Mouse (Mus musculus) MEL (cell line): ENCODE measurements around the gene Fkbp8. TPM values are rescaled to one million over a fixed set of nuclear protein-coding genes. Genes with fewer than 3 reads are reported as not detected.

Source experiments
- DNase-seq: peaks from one replicate; pipeline ENCODE4 v3.0.0; 2011; ENCODE audit warnings: low read depth, low spot score
- H3K27ac ChIP-seq: 2 replicates; pipeline ENCODE4 v1.5.1; 2012; ENCODE audit warnings: low read depth, mild to moderate bottlenecking, control low read depth, low read length, moderate library complexity; ENCODE audit not compliant: control insufficient read depth
- H3K27me3 ChIP-seq, 2 experiments: fragments of 150-350 bp in 1 of 2; sonication (generic) in 1 of 2; 2 replicates each; pipeline ENCODE4 v1.6.1; 2012; ENCODE audit warnings: low read length in 2 of 2, mild to moderate bottlenecking in 2 of 2, improper control_type of control experiment in 1 of 2, moderate library complexity in 1 of 2; ENCODE audit not compliant: insufficient read depth in 2 of 2, control insufficient read depth in 1 of 2
- H3K36me3 ChIP-seq, 2 experiments: 2 replicates each; pipeline ENCODE4 v1.6.1; 2012 to 2014; ENCODE audit warnings: low read length in 2 of 2, improper control_type of control experiment in 1 of 2, inconsistent platforms in 1 of 2, mild to moderate bottlenecking in 1 of 2; ENCODE audit not compliant: insufficient read depth in 2 of 2, control insufficient read depth in 1 of 2
- H3K4me1 ChIP-seq, 2 experiments: fragments of 150-350 bp in 1 of 2; sonication (generic) in 1 of 2; 2 replicates each; pipeline ENCODE4 v1.6.1; 2012; ENCODE audit warnings: low read length in 2 of 2, improper control_type of control experiment in 1 of 2, mild to moderate bottlenecking in 1 of 2; ENCODE audit not compliant: insufficient read depth in 2 of 2, control insufficient read depth in 1 of 2
- H3K4me3 ChIP-seq, 2 experiments: fragments of 150-350 bp in 1 of 2; sonication (generic) in 1 of 2; 2 replicates each; pipeline ENCODE4 v1.5.1; 2012; ENCODE audit warnings: low read depth in 2 of 2, low read length in 2 of 2, mild to moderate bottlenecking in 2 of 2, moderate library complexity in 2 of 2, control low read depth in 1 of 2, improper control_type of control experiment in 1 of 2; ENCODE audit not compliant: control insufficient read depth in 1 of 2, insufficient read depth in 1 of 2
- H3K79me2 ChIP-seq: 2 replicates; pipeline ENCODE4 v1.6.1; 2012; ENCODE audit warnings: mild to moderate bottlenecking, low read length, moderate library complexity; ENCODE audit not compliant: control insufficient read depth, poor library complexity, insufficient read depth
- H3K9ac ChIP-seq: 2 replicates; pipeline ENCODE4 v1.6.1; 2012; ENCODE audit warnings: low read depth, mild to moderate bottlenecking, control low read depth, low read length, moderate library complexity; ENCODE audit not compliant: control insufficient read depth, poor library complexity, severe bottlenecking
- H3K9me3 ChIP-seq: fragments of 150-350 bp; sonication (generic); replicated peaks from 2 replicates; pipeline ENCODE4 v1.6.1; 2012; ENCODE audit warnings: mild to moderate bottlenecking, low read length, improper control_type of control experiment, moderate library complexity; ENCODE audit not compliant: insufficient read depth
- BHLHE40 ChIP-seq: IDR thresholded peaks from 2 replicates; pipeline ENCODE4 v1.6.1; 2012; ENCODE audit warnings: low read depth, mild to moderate bottlenecking, inconsistent platforms, low read length, improper control_type of control experiment, borderline replicate concordance
- CHD1 ChIP-seq: IDR thresholded peaks from 2 replicates; pipeline ENCODE4 v1.6.1; 2012; ENCODE audit warnings: low read depth, mild to moderate bottlenecking, inconsistent platforms, low read length, improper control_type of control experiment
- CHD2 ChIP-seq: IDR thresholded peaks from 2 replicates; pipeline ENCODE4 v1.6.1; 2011; ENCODE audit warnings: low read length, improper control_type of control experiment
- CTCF ChIP-seq, 3 experiments: IDR thresholded peaks in 2 of 3; conservative IDR thresholded peaks in 1 of 3; 2 replicates each; pipeline ENCODE4 v1.5.1; 2011 to 2012; ENCODE audit warnings: low read length in 3 of 3, low read depth in 2 of 3, mild to moderate bottlenecking in 2 of 3, improper control_type of control experiment in 1 of 3, inconsistent platforms in 1 of 3, mixed read lengths in 1 of 3, moderate library complexity in 1 of 3; ENCODE audit not compliant: control insufficient read depth in 1 of 3, insufficient read depth in 1 of 3, poor library complexity in 1 of 3, severe bottlenecking in 1 of 3
- E2F4 ChIP-seq: IDR thresholded peaks from 2 replicates; pipeline ENCODE4 v1.6.1; 2011; ENCODE audit warnings: low read depth, low read length, improper control_type of control experiment, borderline replicate concordance
- EP300 ChIP-seq, 2 experiments: IDR thresholded peaks; 2 replicates each; pipeline ENCODE4 v1.6.1; 2011; ENCODE audit warnings: improper control_type of control experiment in 2 of 2, low read length in 2 of 2, low read depth in 1 of 2, mild to moderate bottlenecking in 1 of 2
- ETS1 ChIP-seq: IDR thresholded peaks from 2 replicates; pipeline ENCODE4 v1.6.1; 2012; ENCODE audit warnings: low read depth, mild to moderate bottlenecking, inconsistent platforms, low read length, improper control_type of control experiment, moderate library complexity
- GABPA ChIP-seq: IDR thresholded peaks from 2 replicates; pipeline ENCODE4 v1.6.1; 2012; ENCODE audit warnings: low read depth, mild to moderate bottlenecking, inconsistent platforms, low read length, improper control_type of control experiment, moderate library complexity
- GATA1 ChIP-seq: IDR thresholded peaks from 2 replicates; pipeline ENCODE4 v1.6.1; 2011; ENCODE audit warnings: low read depth, low read length, improper control_type of control experiment
- HCFC1 ChIP-seq: IDR thresholded peaks from 2 replicates; pipeline ENCODE4 v1.6.1; 2012; ENCODE audit warnings: low read depth, mild to moderate bottlenecking, inconsistent platforms, low read length, improper control_type of control experiment, moderate library complexity
- JUND ChIP-seq: IDR thresholded peaks from 2 replicates; pipeline ENCODE4 v1.6.1; 2011; ENCODE audit warnings: low read depth, mild to moderate bottlenecking, improper control_type of control experiment, low read length
- KAT2A ChIP-seq: conservative IDR thresholded peaks from 2 replicates; pipeline ENCODE4 v1.6.1; 2012; ENCODE audit warnings: low read depth, low read length, improper control_type of control experiment, inconsistent platforms
- MAFK ChIP-seq: IDR thresholded peaks from 2 replicates; pipeline ENCODE4 v1.6.1; 2011; ENCODE audit warnings: low read depth, mild to moderate bottlenecking, low read length, improper control_type of control experiment, borderline replicate concordance
- MAX ChIP-seq: IDR thresholded peaks from 2 replicates; pipeline ENCODE4 v1.6.1; 2011; ENCODE audit warnings: low read length, improper control_type of control experiment
- MAZ ChIP-seq: IDR thresholded peaks from 2 replicates; pipeline ENCODE4 v1.6.1; 2012; ENCODE audit warnings: low read depth, mild to moderate bottlenecking, inconsistent platforms, low read length, improper control_type of control experiment
- MEF2A ChIP-seq: IDR thresholded peaks from 2 replicates; pipeline ENCODE4 v1.6.1; 2014; ENCODE audit warnings: low read depth, mild to moderate bottlenecking, inconsistent platforms, low read length, improper control_type of control experiment; ENCODE audit not compliant: poor library complexity, insufficient replicate concordance, severe bottlenecking; ENCODE audit errors: extremely low read depth
- MXI1 ChIP-seq: IDR thresholded peaks from 2 replicates; pipeline ENCODE4 v1.6.1; 2011; ENCODE audit warnings: mild to moderate bottlenecking, low read depth, low read length, improper control_type of control experiment
- MYB ChIP-seq: IDR thresholded peaks from 2 replicates; pipeline ENCODE4 v1.6.1; 2011; ENCODE audit warnings: mild to moderate bottlenecking, low read depth, low read length, improper control_type of control experiment
- MYC ChIP-seq: IDR thresholded peaks from 2 replicates; pipeline ENCODE4 v1.6.1; 2011; ENCODE audit warnings: low read depth, mild to moderate bottlenecking, low read length, improper control_type of control experiment, moderate library complexity
- NELFE ChIP-seq: IDR thresholded peaks from 2 replicates; pipeline ENCODE4 v1.6.1; 2011; ENCODE audit warnings: low read depth, low read length, improper control_type of control experiment
- NRF1 ChIP-seq: IDR thresholded peaks from 2 replicates; pipeline ENCODE4 v1.6.1; 2014; ENCODE audit warnings: low read depth, mild to moderate bottlenecking, inconsistent platforms, low read length, improper control_type of control experiment, moderate library complexity; ENCODE audit not compliant: poor library complexity, insufficient read depth, severe bottlenecking
- POLR2A ChIP-seq, 2 experiments: IDR thresholded peaks; 2 replicates each; pipeline ENCODE4 v1.6.1; 2011 to 2012; ENCODE audit warnings: low read length in 2 of 2, mild to moderate bottlenecking in 2 of 2, control low read depth in 1 of 2, improper control_type of control experiment in 1 of 2, low read depth in 1 of 2, moderate library complexity in 1 of 2; ENCODE audit not compliant: control insufficient read depth in 1 of 2, insufficient read depth in 1 of 2, poor library complexity in 1 of 2
- POLR2AphosphoS2 ChIP-seq: IDR thresholded peaks from 2 replicates; pipeline ENCODE4 v1.6.1; 2011; ENCODE audit warnings: low read length, improper control_type of control experiment
- POLR2AphosphoS5 ChIP-seq: IDR thresholded peaks from 2 replicates; pipeline ENCODE4 v1.6.1; 2012; ENCODE audit warnings: low read depth, borderline replicate concordance, mild to moderate bottlenecking, inconsistent platforms, low read length, moderate library complexity, mixed read lengths
- RAD21 ChIP-seq: IDR thresholded peaks from 2 replicates; pipeline ENCODE4 v1.6.1; 2011; ENCODE audit warnings: mild to moderate bottlenecking, low read depth, low read length, improper control_type of control experiment
- SIN3A ChIP-seq: IDR thresholded peaks from 2 replicates; pipeline ENCODE4 v1.6.1; 2012; ENCODE audit warnings: low read length, improper control_type of control experiment, inconsistent platforms
- SMC3 ChIP-seq: IDR thresholded peaks from 2 replicates; pipeline ENCODE4 v1.6.1; 2011; ENCODE audit warnings: low read depth, low read length, improper control_type of control experiment
- TAL1 ChIP-seq: IDR thresholded peaks from 2 replicates; pipeline ENCODE4 v1.6.1; 2012; ENCODE audit warnings: mild to moderate bottlenecking, inconsistent platforms, low read length, moderate library complexity, mixed read lengths
- TCF12 ChIP-seq: IDR thresholded peaks from 2 replicates; pipeline ENCODE4 v1.6.1; 2014; ENCODE audit warnings: low read depth, mild to moderate bottlenecking, inconsistent platforms, low read length, improper control_type of control experiment, moderate library complexity
- UBTF ChIP-seq: IDR thresholded peaks from 2 replicates; pipeline ENCODE4 v1.6.1; 2012; ENCODE audit warnings: low read depth, mild to moderate bottlenecking, inconsistent platforms, low read length, improper control_type of control experiment, moderate library complexity, borderline replicate concordance; ENCODE audit not compliant: insufficient read depth
- USF1 ChIP-seq: IDR thresholded peaks from 2 replicates; pipeline ENCODE4 v1.6.1; 2014; ENCODE audit warnings: low read depth, mild to moderate bottlenecking, inconsistent platforms, low read length, improper control_type of control experiment, moderate library complexity
- USF2 ChIP-seq, 2 experiments: IDR thresholded peaks; 2 replicates each; pipeline ENCODE4 v1.6.1; 2011 to 2012; ENCODE audit warnings: improper control_type of control experiment in 2 of 2, low read length in 2 of 2, borderline replicate concordance in 1 of 2, inconsistent platforms in 1 of 2, low read depth in 1 of 2, mild to moderate bottlenecking in 1 of 2; ENCODE audit not compliant: insufficient read depth in 1 of 2
- ZC3H11A ChIP-seq: IDR thresholded peaks from 2 replicates; pipeline ENCODE4 v1.6.1; 2012; ENCODE audit warnings: low read depth, mild to moderate bottlenecking, inconsistent platforms, low read length, improper control_type of control experiment
- ZKSCAN1 ChIP-seq: IDR thresholded peaks from 2 replicates; pipeline ENCODE4 v1.6.1; 2012; ENCODE audit warnings: low read depth, mild to moderate bottlenecking, inconsistent platforms, low read length, improper control_type of control experiment, moderate library complexity
- ZNF384 ChIP-seq: IDR thresholded peaks from 2 replicates; pipeline ENCODE4 v1.6.1; 2012; ENCODE audit warnings: low read depth, mild to moderate bottlenecking, inconsistent platforms, low read length, improper control_type of control experiment
- polyA plus RNA-seq, 2 experiments: library from polyadenylated mRNA; stranded (reverse) in 1 of 2; unstranded in 1 of 2; fragments of >175 nt in 1 of 2; fragments of >200 nt in 1 of 2; gene quantifications; 2 replicates each; pipeline versions ENCODE4 v1.2.1 to v1.2.4; 2012; ENCODE audit warnings: low replicate concordance in 2 of 2, low read depth in 1 of 2; ENCODE audit not compliant: insufficient read length in 2 of 2, insufficient read depth in 1 of 2, missing spikeins in 1 of 2
- total RNA-seq: library from RNA; depleted of rRNA; stranded (reverse); fragments of 300-350 nt; gene quantifications from 2 replicates; pipeline ENCODE4 v1.2.3, GENCODE M21; 2012

The Fkbp8 gene
- total and polyA plus RNA-seq, 3 experiments = 215 to 349 TPM; not detected in 1

DNA sequence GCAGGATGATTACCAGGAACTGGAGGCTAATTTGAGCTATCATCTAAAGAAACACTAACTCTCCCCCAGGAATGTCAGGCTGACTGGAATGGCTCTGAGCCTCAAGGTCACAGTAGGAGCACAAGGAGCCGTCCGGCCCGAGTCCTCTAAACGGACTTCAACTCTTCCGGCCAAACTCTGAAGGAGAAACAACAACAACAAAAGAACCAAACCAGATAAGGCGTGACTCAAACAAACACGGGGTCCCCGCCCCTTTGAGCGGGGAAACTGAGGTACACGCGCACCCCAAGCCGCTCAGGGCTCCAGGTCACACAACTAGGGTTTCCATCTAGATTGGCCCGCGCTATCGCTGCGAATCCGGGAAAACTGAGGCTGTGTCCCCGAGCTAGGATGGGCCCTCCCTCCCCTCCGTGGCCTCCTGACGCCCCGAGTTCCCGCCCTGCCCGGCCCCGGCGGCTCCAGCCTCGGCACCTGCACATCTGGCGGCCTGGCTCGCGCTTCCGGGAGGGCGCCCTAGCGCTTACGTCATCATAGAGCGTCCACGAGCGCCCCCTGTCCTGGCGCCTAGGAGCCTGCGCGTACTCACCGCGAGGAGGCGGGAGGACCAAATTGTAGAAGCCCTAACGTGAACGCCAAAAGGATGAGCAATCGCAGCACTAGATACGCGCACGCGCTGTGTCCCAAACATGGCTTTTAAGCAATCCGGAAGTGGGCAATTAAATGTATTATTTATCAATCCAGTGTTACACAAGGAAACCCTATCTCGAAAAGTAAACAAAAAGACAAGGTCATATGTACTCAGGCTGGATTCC lies 4.7 kb upstream of the Fkbp8 start:
- H3K9ac ChIP-seq = peak overlapping the region; percentile 97
- peak overlapping the region; percentile 94 for H3K27ac ChIP-seq
- H3K27me3 ChIP-seq = no peaks in the 10 kb centered on the region
- DNase-seq = peak; percentile 99
- peaks cover 0 to 16% of the 10 kb centered on the region in 2 experiments; a peak in 3 of 4 replicates for H3K4me1 ChIP-seq
- peak overlapping the region; percentile 68 to 84 for H3K4me3 ChIP-seq
- H3K36me3 ChIP-seq = peaks cover 0 to 15% of the 10 kb centered on the region in 2 experiments; a peak in 2 of 4 replicates
- H3K79me2 ChIP-seq = peaks cover 18% of the 10 kb centered on the region
- H3K9me3 ChIP-seq = no peaks in the 10 kb centered on the region
- peak; percentile 98 for TF ChIP-seq MAZ
- peak; percentile 91 for TF ChIP-seq NELFE
- peak; percentile 82 for TF ChIP-seq MYC
- peak; percentile 38; the same call in 1 of the 2 replicates for TF ChIP-seq USF1
- TF ChIP-seq CTCF (IDR thresholded peaks at IDR 0.05 in 2 of 3, conservative IDR thresholded peaks at IDR 0.05 in 1 of 3; ENCODE audit: control insufficient read depth in 1 of 3, insufficient read depth in 1 of 3, low read depth in 2 of 3, low read length in 3 of 3, poor library complexity in 1 of 3, severe bottlenecking in 1 of 3) = peak in 2 of 3 experiments; percentile 45 to 54; a peak in 4 of 6 replicates
- TF ChIP-seq NRF1 = peak; percentile 82
- TF ChIP-seq ZC3H11A = no peak
- TF ChIP-seq CHD1 = 0 out of 2 replicates have a peak, but pooled peaks have one; percentile 30
- no peak for TF ChIP-seq CHD2
- TF ChIP-seq ZKSCAN1 = no peak
- TF ChIP-seq MEF2A = no peak
- TF ChIP-seq KAT2A = peak; percentile 72; the same call in 1 of the 2 replicates
- TF ChIP-seq MXI1 = peak; percentile 93
- TF ChIP-seq UBTF = no peak
- peak; percentile 61 for TF ChIP-seq ETS1
- no peak for TF ChIP-seq MAFK
- peak; percentile 66 for TF ChIP-seq E2F4
- peak; percentile 87 for TF ChIP-seq POLR2AphosphoS2
- peak; percentile 77 for TF ChIP-seq BHLHE40
- peak; percentile 95 for TF ChIP-seq HCFC1
- peak; percentile 78 for TF ChIP-seq TCF12
- no peak for TF ChIP-seq MYB
- peak; percentile 99 for TF ChIP-seq SIN3A
- no peak for TF ChIP-seq USF2 (IDR thresholded peaks at IDR 0.05; ENCODE audit: borderline replicate concordance in 1 of 2, insufficient read depth in 1 of 2, low read depth in 1 of 2, low read length in 2 of 2)
- TF ChIP-seq EP300 (IDR thresholded peaks at IDR 0.05; ENCODE audit: low read depth in 1 of 2, low read length in 2 of 2) = peak in 1 of 2 experiments; percentile 54; a peak in 1 of 4 replicates
- peak; percentile 61 to 88; a peak in 3 of 4 replicates for TF ChIP-seq POLR2A (IDR thresholded peaks at IDR 0.05; ENCODE audit: control insufficient read depth in 1 of 2, insufficient read depth in 1 of 2, low read depth in 1 of 2, low read length in 2 of 2, poor library complexity in 1 of 2)
- no peak for TF ChIP-seq GATA1
- TF ChIP-seq JUND = no peak
- TF ChIP-seq MAX = peak; percentile 76
- TF ChIP-seq RAD21 = no peak
- TF ChIP-seq TAL1 = no peak
- no peak for TF ChIP-seq SMC3
- TF ChIP-seq GABPA = no peak
- no peak for TF ChIP-seq POLR2AphosphoS5
- no peak for TF ChIP-seq ZNF384
